Mouse (Mus musculus) kidney, adult 2 months (tissue): Measurements from ENCODE around the gene Sort1.

ENCODE experiments used
- CTCF ChIP-seq: fragments of 200-500 bp; conservative IDR thresholded peaks from 2 replicates; pipeline ENCODE4 v1.5.1; 2011; ENCODE audit warnings: low read depth, mild to moderate bottlenecking, control low read depth, low read length, moderate library complexity, mixed read lengths; ENCODE audit not compliant: insufficient read depth, insufficient read length
- POLR2A ChIP-seq: fragments of 200-500 bp; IDR thresholded peaks from one replicate; pipeline ENCODE4 v1.6.1; 2011; ENCODE audit warnings: low read depth, low read length, control low read depth

GRCm38 (mm10) chr3:108312414-108312813 lies 28.5 kb downstream of the Sort1 start:
- TF ChIP-seq CTCF = no peak
- TF ChIP-seq POLR2A = no peak
